Mouse (Mus musculus) CD4-positive, CD25-positive, alpha-beta regulatory T cell (primary cell): ENCODE results near the gene Birc2. TPM values are rescaled to one million over a fixed set of nuclear protein-coding genes. Genes with fewer than 3 reads are reported as not detected.

Source experiments
- polyA plus RNA-seq: library from polyadenylated mRNA; unstranded; fragments of 100-300 nt; shearing (Covaris generic); gene quantifications from one replicate; pipeline ENCODE4 v1.2.1, GENCODE M21; 2017

Gene Birc2
- 101 TPM for polyA plus RNA-seq

GRCm38 (mm10) chr9:7836905-7837805 is at the start of gene Birc2:
Gene Birc2 (minus strand): TSS chr9:7837064.

GRCm38 (mm10) chr9:7872775-7873439 is 36.0 kb upstream of the Birc2 start, which contains the start of gene Birc3:
Gene Birc3 (minus strand): TSS chr9:7873186.

Other genes starting within 250 kb of the Birc2 start
- gene Mmp20, start 208.8 kb downstream of the Birc2 start, polyA plus RNA-seq, result not detected
- gene Mmp7, start 145.0 kb downstream of the Birc2 start, polyA plus RNA-seq, result not detected
- gene Tmem123, start 73.0 kb downstream of the Birc2 start, polyA plus RNA-seq, result 330 TPM
- 140 TPM for gene Birc3, start 36.1 kb upstream of the Birc2 start, polyA plus RNA-seq
- not detected for gene Yap1, start 167.5 kb upstream of the Birc2 start, polyA plus RNA-seq
- gene Cfap300, start 205.8 kb upstream of the Birc2 start, polyA plus RNA-seq, result 0.51 TPM